Mouse (Mus musculus): Measurements from ENCODE around the gene Tnfsf11. TPM values are rescaled to one million over a fixed set of nuclear protein-coding genes. Genes with fewer than 3 reads are reported as not detected.

Gene Tnfsf11
- polyA plus RNA-seq (2015; fragmentation: Nextera tagmentation; extraction: Ambion mirVana), result 0.32 and 0.63 TPM in 2 replicates

DNA sequence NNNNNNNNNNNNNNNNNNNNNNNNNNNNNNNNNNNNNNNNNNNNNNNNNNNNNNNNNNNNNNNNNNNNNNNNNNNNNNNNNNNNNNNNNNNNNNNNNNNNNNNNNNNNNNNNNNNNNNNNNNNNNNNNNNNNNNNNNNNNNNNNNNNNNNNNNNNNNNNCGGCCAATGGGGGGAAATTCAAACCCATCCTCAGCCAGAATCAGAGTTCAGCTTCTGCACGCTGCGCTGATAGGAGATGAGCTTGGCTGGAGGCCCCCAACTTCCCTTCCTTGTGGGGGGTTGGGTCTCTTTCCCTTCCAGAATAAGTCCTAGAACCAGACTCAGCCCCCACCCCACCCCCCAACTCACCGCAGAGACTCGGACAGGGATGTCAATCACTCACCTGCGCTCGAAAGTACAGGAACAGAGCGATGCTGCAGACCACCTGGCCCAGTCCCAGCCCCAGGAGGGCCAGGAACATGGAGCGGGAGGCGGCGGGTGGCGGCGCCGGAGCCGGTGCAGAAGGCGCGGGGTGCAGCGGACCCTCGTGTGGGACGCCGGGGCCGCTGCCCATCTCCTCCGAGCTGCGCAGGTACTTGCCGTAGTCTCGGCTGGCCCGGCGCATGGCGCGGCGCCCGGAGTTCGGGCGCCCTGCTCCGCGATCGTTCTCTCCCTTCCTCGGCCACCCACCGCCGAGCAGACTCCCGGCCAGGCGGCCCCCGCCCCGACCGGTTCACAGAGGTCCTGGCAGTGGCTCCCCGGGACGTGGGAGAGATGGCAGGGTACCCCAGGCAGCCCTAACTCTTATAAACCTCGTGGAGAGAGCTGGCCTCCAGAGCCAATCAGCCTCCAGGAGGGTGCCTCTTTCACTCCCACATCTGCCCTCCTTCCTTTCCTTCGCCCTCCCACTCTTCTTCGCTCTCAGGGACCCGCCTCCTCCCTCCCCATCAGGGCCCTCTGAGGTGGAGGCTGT lies at the start of gene Tnfsf11:
Gene Tnfsf11, minus strand, starts transcription at position 758 of the 952 bp plus-strand sequence.
- peak; percentile 82 for ATAC-seq (replicated peaks; ENCODE audit: low FRiP score)
- Histone ChIP-seq H3K27ac (no peak within 1 kb of the TSS), H3K9ac (peak within 1 kb of the TSS; percentile 46), H3K9me3 (replicated peaks) (no peaks in the 10 kb centered on the region), H3K36me3 (no peaks in the 10 kb centered on the region), H3K27me3 (peaks cover 37% of the 10 kb centered on the region), H3K4me1 (peaks cover 12% of the 10 kb centered on the region), H3K4me2 (peak within 1 kb of the TSS; percentile 96), H3K4me3 (replicated peaks) (peak within 1 kb of the TSS; percentile 54)
- under 1% methylated on average over 39 of the region's 51 CpGs for WGBS

GRCm38 (mm10) chr14:78356764-78357163 lies 48.9 kb upstream of the Tnfsf11 start:
- Histone ChIP-seq H3K9me3 (replicated peaks) (no peaks in the 10 kb centered on the region), H3K4me1 (no peaks in the 10 kb centered on the region), H3K9ac (no peak overlapping the region), H3K36me3 (no peaks in the 10 kb centered on the region), H3K4me3 (replicated peaks) (no peak overlapping the region), H3K27me3 (no peaks in the 10 kb centered on the region), H3K4me2 (no peak overlapping the region), H3K27ac (no peak overlapping the region)
- 68% methylated on average over 8 of the region's 8 CpGs for WGBS
- ATAC-seq (replicated peaks; ENCODE audit: low FRiP score), result no peak

GRCm38 (mm10) chr14:78355381-78355780 lies 47.5 kb upstream of the Tnfsf11 start:
- no peak overlapping the region for H3K4me3 ChIP-seq (replicated peaks)
- no peak overlapping the region for H3K4me2 ChIP-seq
- H3K27me3 ChIP-seq, result no peaks in the 10 kb centered on the region
- H3K9ac ChIP-seq, result no peak overlapping the region
- WGBS, result 80% methylated on average over 4 of the region's 4 CpGs
- H3K9me3 ChIP-seq (replicated peaks), result no peaks in the 10 kb centered on the region
- no peaks in the 10 kb centered on the region for H3K36me3 ChIP-seq
- no peak overlapping the region for H3K27ac ChIP-seq
- no peaks in the 10 kb centered on the region for H3K4me1 ChIP-seq
- ATAC-seq (replicated peaks; ENCODE audit: low FRiP score), result no peak

- no peaks in the 10 kb centered on the region for H3K27me3 ChIP-seq
- no peaks in the 10 kb centered on the region for H3K9me3 ChIP-seq (replicated peaks)
- H3K27ac ChIP-seq, result no peak overlapping the region
- no peaks in the 10 kb centered on the region for H3K36me3 ChIP-seq
- no peak overlapping the region for H3K4me3 ChIP-seq (replicated peaks)
- no peak overlapping the region for H3K9ac ChIP-seq
- H3K4me2 ChIP-seq, result no peak overlapping the region
- WGBS, result 77% methylated on average over 4 of the region's 4 CpGs
- no peak for ATAC-seq (replicated peaks; ENCODE audit: low FRiP score)
- H3K4me1 ChIP-seq, result no peaks in the 10 kb centered on the region
Measured at GRCm38 (mm10) chr14:78352865-78353264, 45.0 kb upstream of the Tnfsf11 start.

GRCm38 (mm10) chr14:78351544-78351943 lies 43.7 kb upstream of the Tnfsf11 start:
- H3K4me3 ChIP-seq (replicated peaks), result no peak overlapping the region
- H3K4me1 ChIP-seq, result no peaks in the 10 kb centered on the region
- WGBS, result 83% methylated on average over 7 of the region's 7 CpGs
- H3K4me2 ChIP-seq, result no peak overlapping the region
- H3K36me3 ChIP-seq, result no peaks in the 10 kb centered on the region
- no peak overlapping the region for H3K27ac ChIP-seq
- no peaks in the 10 kb centered on the region for H3K9me3 ChIP-seq (replicated peaks)
- H3K27me3 ChIP-seq, result no peaks in the 10 kb centered on the region
- no peak for ATAC-seq (replicated peaks; ENCODE audit: low FRiP score)
- H3K9ac ChIP-seq, result no peak overlapping the region

- no peak overlapping the region for H3K4me2 ChIP-seq
- no peak overlapping the region for H3K27ac ChIP-seq
- H3K4me1 ChIP-seq, result no peaks in the 10 kb centered on the region
- H3K9ac ChIP-seq, result no peak overlapping the region
- H3K36me3 ChIP-seq, result no peaks in the 10 kb centered on the region
- no peaks in the 10 kb centered on the region for H3K27me3 ChIP-seq
- no peaks in the 10 kb centered on the region for H3K9me3 ChIP-seq (replicated peaks)
- WGBS, result 87% methylated on average over 2 of the region's 2 CpGs
- H3K4me3 ChIP-seq (replicated peaks), result no peak overlapping the region
- ATAC-seq (replicated peaks; ENCODE audit: low FRiP score), result no peak
Measured at GRCm38 (mm10) chr14:78347715-78348114, 39.9 kb upstream of the Tnfsf11 start.

GRCm38 (mm10) chr14:78343007-78343406 lies 35.2 kb upstream of the Tnfsf11 start:
- H3K9ac ChIP-seq, result no peak overlapping the region
- no peak overlapping the region for H3K4me3 ChIP-seq (replicated peaks)
- no peaks in the 10 kb centered on the region for H3K9me3 ChIP-seq (replicated peaks)
- H3K27me3 ChIP-seq, result no peaks in the 10 kb centered on the region
- H3K36me3 ChIP-seq, result no peaks in the 10 kb centered on the region
- H3K27ac ChIP-seq, result no peak overlapping the region
- ATAC-seq (replicated peaks; ENCODE audit: low FRiP score), result no peak
- 46% methylated on average over 8 of the region's 8 CpGs for whole genome bisulfite sequencing
- no peaks in the 10 kb centered on the region for H3K4me1 ChIP-seq
- H3K4me2 ChIP-seq, result no peak overlapping the region

DNA sequence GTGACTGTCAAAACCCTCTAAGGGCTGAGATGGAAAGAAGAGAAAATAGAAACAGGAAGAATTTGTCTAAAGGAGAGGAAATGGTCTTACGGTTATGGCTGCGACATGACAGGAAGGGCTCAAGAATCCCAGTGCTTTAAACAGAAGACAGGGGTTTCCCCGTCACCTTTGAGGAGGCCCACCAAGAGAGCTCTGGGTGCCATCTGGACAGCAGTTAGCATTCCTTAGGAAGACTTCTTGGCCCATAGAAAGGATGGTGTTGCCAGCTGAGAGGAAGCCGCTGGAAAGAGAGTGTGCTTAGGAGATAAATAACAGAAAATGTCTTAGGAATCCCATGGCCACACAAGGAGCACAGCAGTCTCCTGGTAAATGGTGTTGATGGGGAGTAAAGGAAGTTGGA lies 34.3 kb upstream of the Tnfsf11 start:
- H3K9ac ChIP-seq, result no peak overlapping the region
- H3K27me3 ChIP-seq, result no peaks in the 10 kb centered on the region
- no peak for ATAC-seq (replicated peaks; ENCODE audit: low FRiP score)
- H3K9me3 ChIP-seq (replicated peaks), result no peaks in the 10 kb centered on the region
- 72% methylated on average over 4 of the region's 4 CpGs for WGBS
- H3K4me3 ChIP-seq (replicated peaks), result no peak overlapping the region
- H3K27ac ChIP-seq, result no peak overlapping the region
- no peak overlapping the region for H3K4me2 ChIP-seq
- no peaks in the 10 kb centered on the region for H3K4me1 ChIP-seq
- H3K36me3 ChIP-seq, result no peaks in the 10 kb centered on the region

- Histone ChIP-seq H3K9me3 (replicated peaks) (no peaks in the 10 kb centered on the region), H3K4me1 (peaks cover 16% of the 10 kb centered on the region), H3K27ac (no peak overlapping the region), H3K27me3 (no peaks in the 10 kb centered on the region), H3K4me3 (replicated peaks) (no peak overlapping the region), H3K4me2 (no peak overlapping the region), H3K9ac (no peak overlapping the region), H3K36me3 (no peaks in the 10 kb centered on the region)
- WGBS, result 70% methylated on average over 3 of the region's 3 CpGs
- no peak for ATAC-seq (replicated peaks; ENCODE audit: low FRiP score)
Measured at GRCm38 (mm10) chr14:78333341-78333740, 25.5 kb upstream of the Tnfsf11 start.

- H3K4me1 ChIP-seq, result peaks cover 16% of the 10 kb centered on the region
- 70% methylated on average over 7 of the region's 7 CpGs for WGBS
- no peak overlapping the region for H3K4me2 ChIP-seq
- no peaks in the 10 kb centered on the region for H3K27me3 ChIP-seq
- no peaks in the 10 kb centered on the region for H3K36me3 ChIP-seq
- no peaks in the 10 kb centered on the region for H3K9me3 ChIP-seq (replicated peaks)
- H3K27ac ChIP-seq, result no peak overlapping the region
- H3K4me3 ChIP-seq (replicated peaks), result no peak overlapping the region
- H3K9ac ChIP-seq, result no peak overlapping the region
- no peak for ATAC-seq (replicated peaks; ENCODE audit: low FRiP score)
Measured at GRCm38 (mm10) chr14:78331368-78331767, 23.5 kb upstream of the Tnfsf11 start.

- Histone ChIP-seq H3K9me3 (replicated peaks) (no peaks in the 10 kb centered on the region), H3K4me2 (no peak overlapping the region), H3K27me3 (no peaks in the 10 kb centered on the region), H3K9ac (no peak overlapping the region), H3K27ac (peak overlapping the region; percentile 15), H3K4me1 (peaks cover 16% of the 10 kb centered on the region), H3K36me3 (no peaks in the 10 kb centered on the region), H3K4me3 (replicated peaks) (no peak overlapping the region)
- peak; percentile 60; the same call in 1 of the 2 replicates for ATAC-seq (replicated peaks; ENCODE audit: low FRiP score)
- WGBS, result 18% methylated on average over 11 of the region's 11 CpGs
Measured at GRCm38 (mm10) chr14:78330576-78331300, 22.9 kb upstream of the Tnfsf11 start.

GRCm38 (mm10) chr14:78329765-78330451 lies 22.1 kb upstream of the Tnfsf11 start:
- H3K4me2 ChIP-seq, result no peak overlapping the region
- WGBS, result 32% methylated on average over 8 of the region's 8 CpGs
- peaks cover 16% of the 10 kb centered on the region for H3K4me1 ChIP-seq
- H3K27me3 ChIP-seq, result no peaks in the 10 kb centered on the region
- no peaks in the 10 kb centered on the region for H3K36me3 ChIP-seq
- no peak overlapping the region for H3K9ac ChIP-seq
- H3K4me3 ChIP-seq (replicated peaks), result no peak overlapping the region
- ATAC-seq (replicated peaks; ENCODE audit: low FRiP score), result peak; percentile 84
- H3K9me3 ChIP-seq (replicated peaks), result no peaks in the 10 kb centered on the region
- peak overlapping the region; percentile 45; the same call in 1 of the 2 replicates for H3K27ac ChIP-seq

All from kidney, embryonic 15.5 days (tissue).